Mouse (Mus musculus) lung, postnatal 0 days (tissue): ENCODE results near the gene Nrip2. TPM values are rescaled to one million over a fixed set of nuclear protein-coding genes. Genes with fewer than 3 reads are reported as not detected.

ENCODE experiments used
- ATAC-seq: fragments of 200-750 bp; cut with Nextera tagmentation; 2 replicates; pipeline ENCODE4 v1.8.0; 2017; ENCODE audit warnings: moderate library complexity
- DNase-seq: peaks from one replicate; pipeline ENCODE4 v3.0.0-alpha.2; 2016; ENCODE audit warnings: low spot score
- H3K27ac ChIP-seq: fragments of 300-500 bp; sonication (generic); 2 replicates; pipeline ENCODE4 v1.5.1; 2014; ENCODE audit warnings: antibody characterized with exemption, mild to moderate bottlenecking, low read length, mixed read lengths
- H3K27me3 ChIP-seq: fragments of 300-500 bp; sonication (generic); replicated peaks from 2 replicates; pipeline ENCODE4 v1.6.1; 2014; ENCODE audit warnings: low read length, mixed read lengths; ENCODE audit not compliant: insufficient read depth
- H3K36me3 ChIP-seq: fragments of 300-500 bp; sonication (generic); 2 replicates; pipeline ENCODE4 v1.6.1; 2014; ENCODE audit warnings: low read length, mixed read lengths; ENCODE audit not compliant: insufficient read depth
- H3K4me1 ChIP-seq: fragments of 300-500 bp; sonication (generic); 2 replicates; pipeline ENCODE4 v1.6.1; 2014; ENCODE audit warnings: antibody characterized with exemption, low read depth, low read length, mixed read lengths; ENCODE audit not compliant: insufficient read depth
- H3K4me2 ChIP-seq: fragments of 300-500 bp; sonication (generic); replicated peaks from 2 replicates; pipeline ENCODE4 v1.6.1; 2014; ENCODE audit warnings: low read depth, mild to moderate bottlenecking, low read length, moderate library complexity, mixed read lengths
- H3K4me3 ChIP-seq: fragments of 300-500 bp; sonication (generic); 2 replicates; pipeline ENCODE4 v1.5.1; 2014; ENCODE audit warnings: low read depth, low read length
- H3K9ac ChIP-seq: fragments of 300-500 bp; sonication (generic); replicated peaks from 2 replicates; pipeline ENCODE4 v1.6.1; 2014; ENCODE audit warnings: low read depth, mild to moderate bottlenecking
- H3K9me3 ChIP-seq: fragments of 300-500 bp; sonication (generic); 2 replicates; pipeline ENCODE4 v1.6.1; 2016; ENCODE audit warnings: low read length, mixed read lengths
- CTCF ChIP-seq: IDR thresholded peaks from 2 replicates; pipeline ENCODE4 v1.5.1; 2016; ENCODE audit warnings: antibody characterized with exemption, mild to moderate bottlenecking
- EP300 ChIP-seq: IDR thresholded peaks from 2 replicates; pipeline ENCODE4 v1.6.1; 2016; ENCODE audit warnings: antibody characterized with exemption, mild to moderate bottlenecking, control low read depth
- WGBS: fragments of 180-500 bp; shearing (Covaris S2); extraction: QIAGEN DNeasy Blood & Tissue Kit; methylation state at CpG from one replicate; pipeline ENCODE4 v1.1.7; 2014; 5-methylcytosine and 5-hydroxymethylcytosine counted together
- polyA plus RNA-seq: library from polyadenylated mRNA; unstranded; fragments of >200 nt; fragmentation: Nextera tagmentation; extraction: Ambion mirVana; gene quantifications from 2 replicates; pipeline ENCODE4 v1.2.1, GENCODE M21; 2015

The Nrip2 gene
- polyA plus RNA-seq: 1.0 and 1.2 TPM in 2 replicates

DNA sequence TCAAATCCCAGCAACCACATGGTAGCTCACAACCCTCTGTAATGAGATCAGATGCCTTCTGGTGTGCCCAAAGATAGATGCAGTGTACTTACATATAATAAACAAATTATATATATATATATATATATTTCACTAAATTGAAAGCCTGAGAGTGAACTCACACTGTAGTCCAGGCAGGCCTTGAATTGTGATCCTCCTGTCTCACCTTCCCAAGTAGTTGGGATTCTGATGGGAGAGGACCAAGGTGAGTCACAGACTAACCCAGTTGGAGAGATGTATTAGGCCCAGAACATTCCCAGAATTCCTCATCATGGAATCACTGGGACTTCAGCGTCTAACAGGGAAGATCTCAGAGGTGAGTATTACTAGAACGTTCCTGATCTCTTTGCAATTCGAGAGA lies at the start of gene Nrip2:
TSS of gene Nrip2 (plus strand) at position 301 of the 400 bp plus-strand sequence.
- H3K4me3 ChIP-seq: peak within 1 kb of the TSS; percentile 17; the same call in 1 of the 2 replicates
- H3K9me3 ChIP-seq: no peaks in the 10 kb centered on the region
- TF ChIP-seq EP300: no peak
- no peak for TF ChIP-seq CTCF
- H3K36me3 ChIP-seq: no peaks in the 10 kb centered on the region
- no peak for DNase-seq
- H3K9ac ChIP-seq: no peak within 1 kb of the TSS; the same call in 1 of the 2 replicates
- H3K27me3 ChIP-seq: no peaks in the 10 kb centered on the region
- ATAC-seq: no peak
- peak within 1 kb of the TSS; percentile 52 for H3K4me2 ChIP-seq
- H3K27ac ChIP-seq: no peak within 1 kb of the TSS
- H3K4me1 ChIP-seq: 0 out of 2 replicates have a peak, but pooled peaks cover 5% of the 10 kb centered on the region
- WGBS: 70% methylated on average over 3 of the region's 3 CpGs

DNA sequence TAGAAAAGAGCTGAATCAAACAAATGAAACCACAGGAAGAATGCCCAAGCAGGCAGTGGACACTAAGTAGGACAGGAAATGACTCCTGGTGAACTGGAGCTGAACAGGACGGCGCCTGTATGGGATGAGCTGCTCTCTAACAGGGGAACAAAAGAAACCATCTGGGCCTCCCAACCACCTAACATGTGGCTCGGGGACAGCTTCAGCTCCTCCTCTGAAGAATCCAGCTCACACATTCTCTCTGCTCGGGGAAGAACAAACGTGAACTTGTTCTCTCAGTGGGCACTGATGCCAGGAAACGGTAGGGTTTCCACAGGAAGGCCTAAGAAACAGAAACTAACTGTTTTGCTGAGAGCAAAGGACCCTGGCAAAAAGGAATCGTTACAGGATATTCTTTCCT lies 49.4 kb upstream of the Nrip2 start:
- Histone ChIP-seq H3K27me3 (no peaks in the 10 kb centered on the region), H3K36me3 (no peaks in the 10 kb centered on the region), H3K4me3 (no peak overlapping the region), H3K9me3 (no peaks in the 10 kb centered on the region), H3K27ac (peak overlapping the region; percentile 52), H3K4me2 (no peak overlapping the region), H3K4me1 (0 out of 2 replicates have a peak, but pooled peaks cover 3% of the 10 kb centered on the region), H3K9ac (no peak overlapping the region)
- peak; percentile 34 for DNase-seq
- peak; percentile 63 for ATAC-seq
- TF ChIP-seq CTCF: no peak
- WGBS: 33% methylated on average over 7 of the region's 7 CpGs

GRCm38 (mm10) chr6:128354140-128354539 lies 45.0 kb upstream of the Nrip2 start:
- H3K27me3 ChIP-seq: no peaks in the 10 kb centered on the region
- no peak overlapping the region for H3K4me2 ChIP-seq
- no peak overlapping the region for H3K4me3 ChIP-seq
- 62% methylated on average over 3 of the region's 3 CpGs for WGBS
- no peaks in the 10 kb centered on the region for H3K9me3 ChIP-seq
- DNase-seq: peak; percentile 26
- TF ChIP-seq EP300 (no peak), CTCF (no peak)
- no peaks in the 10 kb centered on the region for H3K36me3 ChIP-seq
- H3K27ac ChIP-seq: no peak overlapping the region
- no peak for ATAC-seq
- no peak overlapping the region for H3K9ac ChIP-seq
- 0 out of 2 replicates have a peak, but pooled peaks cover 3% of the 10 kb centered on the region for H3K4me1 ChIP-seq

- Histone ChIP-seq H3K27ac (peak overlapping the region; percentile 84), H3K36me3 (no peaks in the 10 kb centered on the region), H3K4me3 (peak overlapping the region; percentile 77), H3K9me3 (no peaks in the 10 kb centered on the region), H3K9ac (peak overlapping the region; percentile 51), H3K27me3 (no peaks in the 10 kb centered on the region), H3K4me1 (0 out of 2 replicates have a peak, but pooled peaks cover 3% of the 10 kb centered on the region), H3K4me2 (peak overlapping the region; percentile 91)
- DNase-seq: peak; percentile 49
- TF ChIP-seq CTCF (no peak), EP300 (no peak)
- ATAC-seq: peak; percentile 63
- under 1% methylated on average over 27 of the region's 28 CpGs for WGBS
Measured at GRCm38 (mm10) chr6:128355201-128355681, 43.9 kb upstream of the Nrip2 start.

GRCm38 (mm10) chr6:128355726-128356416 lies 43.2 kb upstream of the Nrip2 start, which contains the start of gene Tulp3:
Gene Tulp3, minus strand, starts transcription at chr6:128355851.
- 4% methylated on average over 35 of the region's 42 CpGs for WGBS
- peak; percentile 100 for ATAC-seq
- H3K9me3 ChIP-seq: no peaks in the 10 kb centered on the region

GRCm38 (mm10) chr6:128358999-128359398 lies 40.1 kb upstream of the Nrip2 start:
- Histone ChIP-seq H3K9ac (no peak overlapping the region), H3K9me3 (no peaks in the 10 kb centered on the region), H3K4me2 (no peak overlapping the region), H3K27me3 (no peaks in the 10 kb centered on the region), H3K27ac (no peak overlapping the region), H3K4me1 (0 out of 2 replicates have a peak, but pooled peaks cover 3% of the 10 kb centered on the region), H3K4me3 (no peak overlapping the region), H3K36me3 (no peaks in the 10 kb centered on the region)
- no peak for ATAC-seq
- WGBS: 19% methylated on average over 2 of the region's 2 CpGs
- DNase-seq: peak; percentile 36
- no peak for TF ChIP-seq EP300
- TF ChIP-seq CTCF: peak; percentile 87

More at GRCm38 (mm10) chr6:128355726-128356416, 43.2 kb upstream of the Nrip2 start, which contains the start of gene Tulp3:
- no peaks in the 10 kb centered on the region for H3K36me3 ChIP-seq
- DNase-seq: peak; percentile 97
- H3K4me3 ChIP-seq: peak within 1 kb of the TSS; percentile 77
- H3K4me2 ChIP-seq: peak within 1 kb of the TSS; percentile 91
- H3K4me1 ChIP-seq: 0 out of 2 replicates have a peak, but pooled peaks cover 3% of the 10 kb centered on the region
- H3K9ac ChIP-seq: peak within 1 kb of the TSS; percentile 51
- TF ChIP-seq EP300: no peak
- TF ChIP-seq CTCF: 0 out of 2 replicates have a peak, but pooled peaks have one; percentile 0
- no peaks in the 10 kb centered on the region for H3K27me3 ChIP-seq
- peak within 1 kb of the TSS; percentile 84 for H3K27ac ChIP-seq
